Mouse (Mus musculus): Measurements from ENCODE around the gene 2410141K09Rik. TPM values are rescaled to one million over a fixed set of nuclear protein-coding genes. Genes with fewer than 3 reads are reported as not detected.
"Not testable (repeated sequence)": the region's sequence is repeated elsewhere in the genome, so short reads cannot be mapped to it uniquely, and the experiment has no call there.

2410141K09Rik gene
- polyA plus RNA-seq (2015; fragmentation: Nextera tagmentation; extraction: Ambion mirVana) = not detected in 2 replicates

DNA sequence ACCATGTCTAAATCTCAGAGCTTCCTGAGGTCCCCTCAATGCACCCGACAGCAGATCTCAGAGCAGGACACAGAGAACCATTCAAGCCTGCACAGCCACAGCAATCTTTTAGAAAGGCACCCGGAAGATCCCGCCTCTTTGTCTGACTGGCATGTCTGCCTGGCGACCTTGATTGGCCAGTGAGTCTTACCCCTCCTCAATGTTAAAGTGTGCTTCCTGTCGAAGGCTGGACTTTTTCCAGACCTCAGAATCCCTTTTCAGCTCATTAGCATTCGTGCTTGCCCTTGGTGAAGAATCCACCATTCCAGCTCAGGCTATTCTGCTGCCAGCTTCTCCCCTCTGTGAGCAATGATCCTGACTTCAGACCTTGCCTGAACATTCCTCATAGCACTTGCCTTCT lies at the start of gene 2410141K09Rik:
2410141K09Rik (minus strand) TSS at position 101 of the 400 bp plus-strand sequence.
- WGBS = 100% methylated on average over 1 of the region's 6 CpGs
- H3K4me1 ChIP-seq; ATAC-seq (replicated peaks): not testable (repeated sequence)

DNA sequence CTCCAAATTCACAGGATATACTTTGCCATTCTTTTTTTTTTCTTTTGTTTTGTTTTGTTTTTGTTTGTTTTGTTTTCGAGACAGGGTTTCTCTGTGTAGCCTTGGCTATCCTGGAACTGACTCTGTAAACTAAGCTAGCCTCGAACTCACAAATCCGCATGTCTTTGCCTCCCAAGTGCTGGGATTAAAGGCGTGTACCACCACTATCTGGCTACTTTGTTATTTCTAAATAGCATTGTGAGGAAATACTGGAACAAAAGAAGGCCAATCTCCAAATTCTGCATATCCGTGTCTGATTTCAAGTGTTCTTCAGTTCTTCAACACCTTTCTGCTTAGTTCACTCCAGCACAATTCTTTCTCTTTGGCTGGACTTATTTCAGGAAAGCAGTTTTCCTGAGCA lies 14.1 kb downstream of the 2410141K09Rik start:
- H3K36me3 ChIP-seq; H3K27ac ChIP-seq (replicated peaks); ATAC-seq (replicated peaks); H3K9me3 ChIP-seq; H3K9ac ChIP-seq (replicated peaks); H3K4me2 ChIP-seq (replicated peaks); H3K4me1 ChIP-seq; H3K27me3 ChIP-seq; H3K4me3 ChIP-seq: not testable (repeated sequence)
- no CpG with 5 or more reads among the region's 5 CpGs for WGBS

More for the DNA sequence above, at the start of gene 2410141K09Rik:
- H3K9ac ChIP-seq (replicated peaks); H3K9me3 ChIP-seq; H3K27ac ChIP-seq (replicated peaks); H3K27me3 ChIP-seq; H3K36me3 ChIP-seq; H3K4me2 ChIP-seq (replicated peaks); H3K4me3 ChIP-seq: not testable (repeated sequence)

- H3K9ac ChIP-seq (replicated peaks); ATAC-seq (replicated peaks); H3K27ac ChIP-seq (replicated peaks); H3K36me3 ChIP-seq; H3K27me3 ChIP-seq; H3K4me3 ChIP-seq; H3K4me1 ChIP-seq; H3K9me3 ChIP-seq; H3K4me2 ChIP-seq (replicated peaks): not testable (repeated sequence)
- WGBS = no CpG with 5 or more reads among the region's 2 CpGs
Observed at GRCm38 (mm10) chr13:66414962-66415361, 26.0 kb downstream of the 2410141K09Rik start.

Other genes with a start within 250 kb of the 2410141K09Rik start
- not detected in 2 replicates for gene Gm10772, start 213.5 kb downstream of the 2410141K09Rik start, polyA plus RNA-seq (2015; fragmentation: Nextera tagmentation; extraction: Ambion mirVana)

Data from forebrain, embryonic 15.5 days (tissue).